Mouse (Mus musculus) olfactory bulb, adult 2 months (tissue): ENCODE results near the gene Atp11a.

Source experiments
- CTCF ChIP-seq: fragments of 200-500 bp; IDR thresholded peaks from 2 replicates; pipeline ENCODE4 v1.5.1; 2012; ENCODE audit warnings: low read depth, mild to moderate bottlenecking, low read length, moderate library complexity; ENCODE audit not compliant: insufficient read depth
- POLR2A ChIP-seq: fragments of 200-500 bp; IDR thresholded peaks from 2 replicates; pipeline ENCODE4 v1.6.1; 2012; ENCODE audit warnings: mild to moderate bottlenecking, low read depth, low read length, moderate library complexity; ENCODE audit not compliant: insufficient read depth

DNA sequence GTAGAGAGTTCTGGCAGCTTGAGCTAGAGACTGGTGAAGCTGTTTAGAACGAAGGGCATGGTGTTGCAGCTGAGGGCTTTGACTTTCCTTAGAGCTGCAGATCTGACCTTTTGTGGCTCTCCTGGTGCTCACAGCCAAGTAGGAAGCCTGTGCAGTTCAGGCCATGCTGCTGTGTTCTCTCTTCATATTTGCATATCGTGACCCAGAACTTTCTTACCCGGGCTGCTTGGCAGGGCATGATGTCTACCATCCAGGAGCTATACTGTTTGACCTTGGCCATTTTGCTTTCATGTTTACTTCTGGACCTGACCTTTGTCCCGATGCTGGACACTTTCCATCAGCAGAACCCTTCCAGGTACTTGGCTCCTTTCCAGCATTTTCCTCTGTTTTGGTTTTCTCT lies 161.0 kb downstream of the Atp11a start:
- TF ChIP-seq CTCF (no peak), POLR2A (no peak)
